Comparison of ENCODE assay signal across 10 mouse cellular contexts in genomic region chr10:116653511-116653945, GRCm38 (mm10).
A peak's percentile ranks its signal among the peaks of the same experiment; 100 is the strongest.
DNase-seq lines count a peak whose midpoint lies in the region; ATAC-seq and TF ChIP-seq lines count a peak whose summit lies in the region.
"Had no signal": no experiment of that assay in that cellular context is flagged by ENCODE, and none has a peak within 500 bp of the region (broad histone marks: within the 10 kb centered on the region; RNA-seq: fewer than 3 reads in every experiment).

No protein-coding gene starts in this region.

- H3K4me1 ChIP-seq in lung, postnatal 0 days (ENCODE audit: insufficient read depth, low read depth, low read length), result no peaks in the 10 kb centered on the region
- H3K4me1 ChIP-seq: embryonic facial prominence, embryonic 15.5 days had no signal

- H3K9ac ChIP-seq in lung, postnatal 0 days (replicated peaks; ENCODE audit: low read depth), result no peak overlapping the region
- H3K9ac ChIP-seq: embryonic facial prominence, embryonic 15.5 days; limb, embryonic 12.5 days had no signal

- H3K27ac ChIP-seq in lung, postnatal 0 days (ENCODE audit: low read length), result no peak overlapping the region
- H3K27ac ChIP-seq: embryonic facial prominence, embryonic 15.5 days; limb, embryonic 12.5 days had no signal

- DNase-seq in lung, postnatal 0 days (ENCODE audit: low spot score), result no peak
- DNase-seq in lung, postnatal 36 days, result no peak
- peak; percentile 85 for DNase-seq in cerebellum, postnatal 14 days
- DNase-seq in layer of hippocampus, postnatal 25 days (ENCODE audit: extremely low spot score in 1 of 2, low spot score in 1 of 2), result peak; percentile 45 to 66
- peak; percentile 66 to 76 for DNase-seq in right cerebral cortex, postnatal 36 days (ENCODE audit: low spot score in 2 of 2)
- no peak for DNase-seq in thymus, postnatal 0 days (ENCODE audit: low spot score)
- DNase-seq in urinary bladder, adult 2 months (ENCODE audit: low spot score), result no peak
- DNase-seq in spleen, postnatal 36 days (ENCODE audit: low spot score in 2 of 2), result no peak

- H3K4me2 ChIP-seq in lung, postnatal 0 days (replicated peaks; ENCODE audit: low read depth, low read length), result no peak overlapping the region
- H3K4me2 ChIP-seq: embryonic facial prominence, embryonic 15.5 days; limb, embryonic 12.5 days had no signal

- H3K4me3 ChIP-seq in lung, postnatal 0 days (ENCODE audit: low read depth, low read length), result no peak overlapping the region
- H3K4me3 ChIP-seq: embryonic facial prominence, embryonic 15.5 days; limb, embryonic 12.5 days had no signal

- WGBS in lung, postnatal 0 days, result 82% methylated on average over 12 of the region's 12 CpGs

- H3K36me3 ChIP-seq in lung, postnatal 0 days (ENCODE audit: insufficient read depth, low read length), result no peaks in the 10 kb centered on the region
- H3K36me3 ChIP-seq: embryonic facial prominence, embryonic 15.5 days; limb, embryonic 12.5 days had no signal

- TF ChIP-seq CTCF in lung, postnatal 0 days (IDR thresholded peaks at IDR 0.05), result peak; percentile 26

- TF ChIP-seq EP300 in lung, postnatal 0 days (IDR thresholded peaks at IDR 0.05), result no peak

- no peaks in the 10 kb centered on the region for H3K27me3 ChIP-seq in lung, postnatal 0 days (replicated peaks; ENCODE audit: insufficient read depth, low read length)
- H3K27me3 ChIP-seq: embryonic facial prominence, embryonic 15.5 days; limb, embryonic 12.5 days had no signal

- no peak for ATAC-seq in lung, postnatal 0 days

- no peaks in the 10 kb centered on the region for H3K9me3 ChIP-seq in lung, postnatal 0 days (ENCODE audit: low read length)
- H3K9me3 ChIP-seq: embryonic facial prominence, embryonic 15.5 days; limb, embryonic 12.5 days had no signal

Comparison
In these comparisons a context has a peak if more than half of its experiments do, and no peak if none do; other contexts are left out.
1. DNase-seq: peak in cerebellum, postnatal 14 days (2 of 2), layer of hippocampus, postnatal 25 days (2 of 2) and right cerebral cortex, postnatal 36 days (2 of 2); none in lung, postnatal 0 days (single experiment), lung, postnatal 36 days (single experiment), thymus, postnatal 0 days (single experiment), urinary bladder, adult 2 months (single experiment) and spleen, postnatal 36 days (0 of 2).